Mouse (Mus musculus) E14TG2a.4 (cell line): ENCODE measurements around the gene Gstcd.

Source experiments
- CTCF ChIP-seq: conservative IDR thresholded peaks from 2 replicates; pipeline ENCODE4 v1.5.1; 2014; ENCODE audit warnings: low read length
- NANOG ChIP-seq: IDR thresholded peaks from 2 replicates; pipeline ENCODE4 v1.6.1; 2014; ENCODE audit warnings: borderline replicate concordance, low read length, mixed read lengths

DNA sequence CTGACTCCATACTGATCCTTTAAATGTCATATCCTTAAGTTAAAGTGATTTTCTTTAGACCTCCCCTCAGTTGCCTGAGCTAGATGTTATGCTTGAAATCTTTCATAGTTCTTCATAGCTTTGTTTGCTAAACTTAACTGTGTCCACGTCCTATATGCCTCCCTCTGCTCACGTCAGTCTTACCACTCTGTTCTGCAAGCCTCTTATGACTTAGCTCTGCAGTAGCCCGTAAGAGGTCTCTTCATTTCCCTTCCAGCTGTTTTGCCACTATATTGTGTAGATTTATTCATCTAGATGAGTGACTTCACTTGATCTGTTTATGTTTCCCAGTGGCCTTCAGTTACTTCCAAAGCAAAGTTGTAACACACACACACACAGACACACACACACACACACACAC, 12.6 kb upstream of the Gstcd start:
- no peak for TF ChIP-seq CTCF
- TF ChIP-seq NANOG = no peak
